Mouse (Mus musculus) testis, adult 2 months (tissue): ENCODE measurements around the gene Wdr12.

Source experiments
- CTCF ChIP-seq: fragments of 200-500 bp; IDR thresholded peaks from 2 replicates; pipeline ENCODE4 v1.5.1; 2012; ENCODE audit warnings: low read depth, mild to moderate bottlenecking, inconsistent platforms, low read length, moderate library complexity; ENCODE audit not compliant: control insufficient read depth, insufficient read depth, insufficient replicate concordance
- POLR2A ChIP-seq: fragments of 200-500 bp; IDR thresholded peaks from 2 replicates; pipeline ENCODE4 v1.6.1; 2012; ENCODE audit warnings: low read depth, mild to moderate bottlenecking, inconsistent platforms, low read length, moderate library complexity; ENCODE audit not compliant: control insufficient read depth

DNA sequence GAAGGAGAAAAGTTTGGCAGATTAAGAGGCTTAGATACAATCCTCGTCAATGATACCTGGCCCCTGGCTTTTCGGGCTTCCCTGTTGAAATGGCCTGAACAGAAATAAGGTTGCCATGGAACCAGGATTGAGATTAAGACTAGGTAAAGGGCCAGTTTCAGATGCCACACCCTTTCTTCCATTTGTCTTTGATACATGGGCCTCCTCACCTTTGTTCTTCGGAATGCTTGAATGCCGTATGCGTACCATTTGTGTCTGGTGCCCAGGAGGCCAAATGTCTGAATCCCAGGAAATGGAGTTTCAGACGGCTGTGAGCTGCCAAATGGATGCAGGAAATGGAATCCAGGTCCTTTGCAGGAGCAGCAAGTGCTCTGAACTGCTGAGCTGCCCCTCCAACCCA is 22.0 kb downstream of the Wdr12 start:
- TF ChIP-seq CTCF = no peak
- TF ChIP-seq POLR2A = no peak
